Mouse (Mus musculus): ENCODE results near the gene Sec14l1.

Sec14l1 gene

DNA sequence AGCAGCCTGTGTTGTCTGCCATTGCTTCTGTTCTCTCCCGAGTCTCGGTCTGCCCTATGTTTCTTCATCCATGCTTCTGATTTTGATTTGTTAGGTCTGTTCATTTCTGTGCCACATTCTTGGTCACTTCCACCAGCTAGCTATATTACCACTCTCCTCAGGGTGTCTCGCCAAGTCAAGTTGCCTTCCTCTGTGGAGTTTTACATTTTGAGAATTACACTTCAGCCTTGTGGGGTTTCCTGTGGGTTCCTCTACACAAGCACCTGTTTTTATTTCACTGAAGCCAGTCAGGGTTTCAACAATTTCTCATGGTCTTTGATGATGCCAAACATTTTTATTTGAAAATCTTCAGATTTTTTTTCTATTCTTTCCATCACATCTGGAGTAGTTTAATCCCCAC, 67.8 kb downstream of the Sec14l1 start:
- DNase-seq (ENCODE audit: low spot score in 2 of 2): no peak

DNA sequence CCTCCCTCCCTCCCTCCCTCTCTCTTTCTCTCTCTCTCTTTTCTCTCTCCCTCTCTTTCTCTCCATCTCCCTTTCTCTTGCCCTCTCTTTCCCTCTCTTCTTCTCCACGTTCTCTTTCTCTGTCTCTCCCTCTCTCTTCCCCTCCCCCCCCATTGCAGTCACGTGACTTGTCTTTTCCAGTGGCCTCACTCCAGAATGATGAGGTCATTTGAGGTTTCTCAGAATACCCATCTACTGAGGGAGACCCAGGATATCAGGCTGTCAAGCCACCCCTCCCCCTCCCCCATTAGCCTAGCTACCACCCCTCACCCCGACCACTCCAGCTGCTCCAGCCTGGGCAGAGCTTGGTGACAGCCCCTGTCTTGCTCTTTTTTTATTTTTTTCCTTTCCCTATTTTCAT, 68.3 kb downstream of the Sec14l1 start:
- DNase-seq (ENCODE audit: low spot score in 2 of 2): no peak

DNA sequence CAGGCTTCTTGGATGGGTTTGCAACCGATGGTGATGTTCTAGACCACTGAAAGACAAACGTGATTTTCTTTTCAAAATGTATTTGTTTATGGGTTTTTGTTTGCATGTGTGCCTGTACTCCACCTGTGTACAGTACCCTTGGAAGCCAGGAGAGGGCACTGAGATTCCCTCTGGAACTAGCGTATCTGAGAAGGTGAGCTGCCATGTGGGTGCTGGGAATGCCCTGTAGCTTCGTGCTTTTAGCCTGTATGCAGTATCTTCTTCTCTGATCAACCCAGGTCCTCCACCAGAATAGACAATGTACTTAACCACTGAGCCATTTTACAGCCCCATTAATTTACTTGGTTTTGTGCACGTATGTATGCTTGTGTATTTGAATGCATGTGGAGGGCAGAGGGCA, 68.9 kb downstream of the Sec14l1 start:
- DNase-seq (ENCODE audit: low spot score in 2 of 2): no peak

DNA sequence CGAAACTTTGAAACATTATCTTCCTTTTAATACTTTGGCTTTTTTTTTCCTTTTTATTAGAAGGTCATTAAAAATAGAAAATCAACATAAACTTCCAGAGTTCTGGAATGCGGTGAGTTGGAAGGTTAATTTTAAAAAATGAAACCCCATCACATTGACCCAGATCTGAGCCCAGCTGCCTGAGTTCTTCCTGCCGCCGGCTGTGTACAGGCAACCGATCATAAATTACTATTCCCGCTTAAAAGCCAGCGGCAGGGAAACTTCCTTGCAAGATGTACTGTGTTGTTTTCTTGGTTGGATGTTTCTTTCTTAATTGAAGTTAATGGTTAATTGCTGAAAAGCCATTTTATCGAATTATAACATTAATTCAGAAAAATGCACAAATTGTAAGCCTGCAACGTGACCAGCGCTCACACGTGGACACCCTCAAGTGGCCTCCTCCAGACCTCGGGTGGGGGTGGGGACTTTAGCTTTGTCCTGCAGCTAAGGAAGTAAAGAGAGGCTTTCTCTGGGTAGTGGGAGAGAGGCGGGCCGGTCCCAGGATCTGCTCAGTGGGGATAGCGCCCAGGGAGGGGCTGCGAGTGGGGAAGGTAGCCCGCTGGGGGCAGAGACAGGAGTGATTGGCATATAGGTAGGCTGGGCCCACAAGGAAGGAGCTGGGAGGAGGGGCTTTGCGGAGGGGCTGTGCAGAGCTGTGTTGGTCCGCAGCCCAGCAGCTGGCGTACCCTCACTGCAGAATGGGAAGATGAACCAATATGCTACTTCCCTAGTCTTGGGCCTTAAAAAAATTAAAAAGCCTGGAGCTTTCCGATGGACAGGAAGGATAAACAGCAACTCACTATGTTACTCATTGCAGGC, 70.3 kb downstream of the Sec14l1 start:
- DNase-seq (ENCODE audit: low spot score in 2 of 2): no peak

DNA sequence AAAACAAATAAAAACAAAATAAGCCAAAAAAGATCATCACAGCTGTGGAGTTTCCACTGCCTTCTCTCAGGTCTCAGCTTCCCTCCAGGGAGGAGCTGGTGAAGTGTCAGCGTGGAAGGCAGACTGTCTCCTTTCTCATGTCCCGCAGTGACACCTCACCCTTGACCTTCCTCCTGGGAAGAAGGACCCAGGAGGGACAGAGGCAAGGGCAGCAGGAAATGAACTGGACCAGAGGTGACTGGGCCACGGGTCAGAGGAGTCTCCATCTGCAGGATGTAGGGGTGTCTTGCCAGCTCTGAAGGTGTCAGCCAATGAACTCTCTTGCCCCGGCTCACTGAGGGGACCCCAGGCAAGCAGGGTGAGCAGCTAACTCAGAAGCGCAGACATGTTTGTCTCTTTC, 76.6 kb downstream of the Sec14l1 start:
- no peak for DNase-seq (ENCODE audit: low spot score in 2 of 2)

DNA sequence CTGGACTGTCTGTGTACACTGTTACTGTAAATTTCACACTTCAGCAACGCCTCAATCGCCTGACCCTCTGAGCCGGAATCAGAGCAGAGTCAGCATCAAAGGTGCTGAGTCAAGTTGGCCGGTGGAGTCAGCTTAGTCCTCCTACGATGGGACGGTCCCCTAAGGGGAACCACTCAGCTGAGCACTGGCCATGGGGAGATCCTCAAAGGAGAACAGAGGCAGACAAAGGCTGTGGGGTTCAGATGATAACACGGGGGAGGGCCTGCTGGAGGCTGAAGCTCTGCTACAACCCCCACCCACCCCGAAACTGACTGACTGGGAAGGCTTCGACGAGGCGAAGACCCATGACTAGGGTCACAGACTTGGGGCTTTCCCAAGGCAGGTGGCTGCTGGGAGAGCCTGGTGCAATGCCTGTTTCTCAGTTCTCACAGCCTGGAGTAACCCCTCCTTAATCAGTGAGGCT, 79.5 kb downstream of the Sec14l1 start:
- no peak for DNase-seq (ENCODE audit: low spot score in 2 of 2)

DNA sequence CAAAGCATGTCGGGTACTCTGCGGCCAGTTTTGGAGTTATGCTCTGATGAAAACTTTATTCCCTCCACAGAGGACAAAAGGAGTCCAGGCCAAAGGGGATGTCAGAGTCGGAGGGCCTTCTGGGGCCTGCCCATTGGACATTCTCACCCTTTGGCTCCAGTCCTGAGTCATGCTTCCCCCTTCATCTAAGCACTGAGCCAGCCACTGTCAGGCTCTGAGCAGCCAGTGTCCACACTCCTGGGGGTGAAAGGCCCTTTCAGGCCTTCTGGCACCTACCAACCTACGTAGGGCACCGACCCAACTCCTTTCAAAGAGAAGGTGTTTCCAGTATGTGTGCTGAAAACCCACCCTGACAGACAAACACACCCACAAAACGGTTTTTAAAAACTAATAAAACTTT, 80.6 kb downstream of the Sec14l1 start:
- DNase-seq (ENCODE audit: low spot score in 2 of 2): no peak

DNA sequence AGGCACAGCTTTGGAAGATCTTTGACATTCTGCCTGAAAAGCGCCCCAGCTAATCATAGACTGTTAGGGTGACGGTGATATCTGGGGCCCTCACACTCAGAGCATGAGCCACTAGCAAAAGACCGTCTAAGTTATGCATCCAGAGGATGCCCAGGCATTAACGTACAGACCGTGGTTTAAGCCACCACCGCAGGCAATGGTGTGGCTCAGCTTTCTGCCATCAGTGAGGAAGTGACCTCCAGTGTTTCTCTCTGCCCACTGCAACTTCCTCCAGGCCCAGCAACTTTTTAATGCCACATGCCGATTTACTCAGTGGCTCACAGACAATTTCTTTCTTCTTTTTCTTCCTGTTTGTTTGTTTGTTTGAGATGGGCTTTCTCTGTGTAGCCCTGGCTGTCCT, 81.7 kb downstream of the Sec14l1 start:
- no peak for DNase-seq (ENCODE audit: low spot score in 2 of 2)

DNA sequence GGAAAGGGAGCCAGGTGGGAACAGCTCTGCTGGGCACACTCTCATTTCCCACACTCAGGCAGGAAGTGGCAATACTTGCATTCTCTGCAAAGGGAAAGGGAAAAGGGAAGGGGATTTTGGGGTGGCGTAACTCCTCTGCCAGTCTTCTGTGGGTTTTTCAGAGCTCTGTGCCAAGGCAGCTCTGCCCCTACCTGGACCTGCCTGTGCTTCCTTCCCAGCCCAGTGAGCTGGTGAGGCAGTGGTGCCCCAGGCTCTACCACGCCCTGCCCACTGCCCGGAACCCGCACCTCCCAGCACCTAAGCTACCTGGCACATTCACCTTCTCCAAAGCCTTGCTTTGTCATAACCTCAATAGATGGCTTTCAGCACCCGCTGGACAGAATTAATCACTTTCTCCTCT, 83.2 kb downstream of the Sec14l1 start:
- no peak for DNase-seq (ENCODE audit: low spot score in 2 of 2)

DNA sequence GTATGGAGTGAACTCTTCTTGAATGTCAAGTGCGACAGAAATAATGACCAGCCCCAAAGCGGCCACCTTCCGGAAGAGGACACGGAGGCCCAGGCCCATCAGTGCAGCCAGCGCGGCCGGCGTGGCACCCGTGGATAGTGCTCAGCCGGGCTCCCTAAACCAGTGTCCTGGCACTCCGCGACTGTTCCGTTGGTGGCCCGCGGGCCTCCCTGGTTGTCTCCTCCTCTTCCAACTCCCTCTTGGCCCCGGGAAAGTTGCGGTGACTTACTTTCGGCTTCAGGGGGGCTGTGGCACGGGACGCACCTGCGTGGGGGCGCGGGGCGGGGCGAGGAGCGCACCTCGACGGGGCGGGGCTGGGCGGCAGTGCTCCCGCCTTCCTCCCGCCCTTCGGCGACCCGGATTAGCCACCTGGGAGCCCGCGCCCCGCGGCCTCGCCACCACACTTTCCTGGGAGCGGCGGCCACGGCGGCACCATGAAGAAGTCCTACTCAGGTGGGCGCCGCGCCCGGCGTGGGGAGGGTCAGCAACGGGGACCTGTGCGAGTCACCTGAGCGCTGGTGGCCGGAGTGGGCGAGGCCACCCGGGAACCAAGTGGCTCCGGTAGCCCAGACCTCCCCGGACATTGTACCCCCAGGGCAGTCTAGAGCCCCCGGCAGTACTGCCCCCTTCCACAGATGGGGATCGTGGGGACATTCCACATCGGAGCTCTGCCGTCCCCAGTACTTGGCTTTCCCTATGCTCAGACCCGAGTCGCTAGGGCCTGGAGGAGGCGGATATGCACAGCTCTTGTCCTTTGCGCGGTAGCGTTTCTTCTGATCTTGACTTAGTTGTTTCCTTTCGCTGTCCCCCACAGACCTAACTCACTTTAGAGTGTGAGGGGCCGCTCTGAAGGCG, 84.6 kb downstream of the Sec14l1 start, which contains the start of gene Sept9:
Gene Sept9, plus strand, starts transcription at position 380 of the 894 bp plus-strand sequence.
- no peak for DNase-seq (ENCODE audit: low spot score in 2 of 2)

DNA sequence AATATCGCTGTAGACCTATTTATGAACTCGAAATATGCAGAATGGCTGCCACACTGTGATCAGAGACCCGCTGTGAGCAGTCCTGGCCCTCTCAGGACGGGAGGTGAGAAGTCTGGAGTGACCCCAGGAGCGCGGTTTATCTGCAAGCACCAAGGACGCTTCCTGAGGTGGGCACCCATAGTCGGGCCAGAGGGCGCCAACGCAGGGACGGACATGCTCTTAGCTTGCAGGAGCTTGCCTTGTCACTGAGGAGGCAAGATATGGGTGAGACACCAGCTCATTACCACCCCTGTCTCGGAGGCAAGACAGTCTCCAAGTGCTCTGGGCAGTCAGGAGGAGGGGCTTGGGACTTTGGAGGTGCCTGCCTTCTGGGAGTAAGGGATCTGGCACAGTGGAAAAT, 86.9 kb downstream of the Sec14l1 start:
- no peak for DNase-seq (ENCODE audit: low spot score in 2 of 2)

DNA sequence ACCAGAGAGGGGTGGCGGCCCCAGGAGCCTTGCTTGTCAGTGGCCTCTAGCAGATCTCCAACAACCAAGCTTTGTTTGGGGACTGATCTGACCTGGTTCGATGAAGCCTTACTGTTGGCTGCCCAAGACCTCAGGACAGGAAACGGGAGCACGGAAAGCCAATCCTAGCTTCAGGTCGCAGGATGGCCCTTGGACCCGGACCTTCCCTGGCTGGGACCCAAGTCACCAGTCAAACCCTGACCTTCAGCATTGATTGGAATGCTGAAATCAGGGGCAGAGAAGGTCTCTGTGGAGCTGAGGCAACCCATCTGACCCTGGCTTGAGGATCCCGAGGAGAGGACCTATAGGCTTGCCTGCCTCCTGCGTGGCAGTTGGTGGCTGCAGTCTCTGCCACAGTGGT, 89.6 kb downstream of the Sec14l1 start:
- no peak for DNase-seq (ENCODE audit: low spot score in 2 of 2)

DNA sequence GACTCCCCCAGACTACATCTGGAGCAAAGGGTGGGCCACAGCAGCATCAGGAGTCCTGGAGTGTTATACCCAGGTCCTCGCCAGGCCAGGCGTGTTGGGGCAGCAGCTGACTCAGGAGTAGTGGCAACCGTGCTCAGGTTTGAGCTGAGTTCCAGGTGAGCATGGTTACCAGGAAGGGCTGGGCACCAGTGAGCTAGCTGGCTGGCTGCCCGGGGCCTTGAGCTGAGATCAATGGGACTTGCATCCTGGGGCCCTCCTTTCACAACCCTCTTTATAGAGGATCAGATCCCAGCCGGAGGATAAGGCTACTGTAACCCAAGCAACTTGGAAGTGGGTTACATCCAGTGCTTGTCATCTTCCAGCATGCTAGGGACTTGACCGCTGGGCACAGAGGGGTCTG, 90.1 kb downstream of the Sec14l1 start:
- DNase-seq (ENCODE audit: low spot score in 2 of 2): no peak

DNA sequence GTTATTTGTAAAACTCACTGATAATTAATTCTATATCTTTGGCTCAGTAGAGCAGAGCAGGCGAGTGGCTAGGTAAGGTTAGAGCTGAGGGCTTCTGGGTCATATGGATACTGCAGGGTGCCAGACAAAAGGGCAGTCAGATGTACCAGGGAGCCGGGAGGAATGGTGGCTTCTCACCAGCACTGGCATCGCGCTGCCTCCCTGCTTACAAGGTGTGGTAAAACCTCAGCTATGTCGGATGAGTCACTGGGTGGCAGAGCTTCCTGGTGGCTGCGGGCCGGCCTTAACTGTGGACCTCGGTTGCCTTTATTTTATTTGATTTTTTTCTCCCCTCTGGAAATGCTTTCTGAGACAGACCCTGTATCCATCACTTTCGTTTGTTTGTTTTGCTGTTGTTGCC, 90.5 kb downstream of the Sec14l1 start:
- DNase-seq (ENCODE audit: low spot score in 2 of 2): no peak

DNA sequence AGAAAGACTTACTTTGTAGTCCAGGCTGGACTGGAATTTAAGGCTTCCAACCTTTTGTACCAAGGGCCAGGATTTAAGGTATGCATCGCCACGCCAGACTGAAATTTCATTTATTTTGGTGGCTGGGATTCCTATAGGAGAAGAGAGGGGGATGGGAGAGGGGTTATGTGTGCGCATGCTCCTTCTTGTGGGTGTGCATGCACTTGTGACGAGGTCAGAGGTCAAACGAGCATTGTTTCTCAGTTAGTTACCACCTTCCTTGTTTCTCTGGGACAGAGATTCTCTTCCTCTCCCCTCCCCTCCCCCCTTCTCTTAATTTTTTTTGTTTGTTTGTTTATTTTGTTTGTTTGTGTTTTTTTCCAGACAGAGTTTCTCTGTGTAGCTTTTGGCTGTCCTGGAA, 92.5 kb downstream of the Sec14l1 start:
- DNase-seq (ENCODE audit: low spot score in 2 of 2): no peak

DNA sequence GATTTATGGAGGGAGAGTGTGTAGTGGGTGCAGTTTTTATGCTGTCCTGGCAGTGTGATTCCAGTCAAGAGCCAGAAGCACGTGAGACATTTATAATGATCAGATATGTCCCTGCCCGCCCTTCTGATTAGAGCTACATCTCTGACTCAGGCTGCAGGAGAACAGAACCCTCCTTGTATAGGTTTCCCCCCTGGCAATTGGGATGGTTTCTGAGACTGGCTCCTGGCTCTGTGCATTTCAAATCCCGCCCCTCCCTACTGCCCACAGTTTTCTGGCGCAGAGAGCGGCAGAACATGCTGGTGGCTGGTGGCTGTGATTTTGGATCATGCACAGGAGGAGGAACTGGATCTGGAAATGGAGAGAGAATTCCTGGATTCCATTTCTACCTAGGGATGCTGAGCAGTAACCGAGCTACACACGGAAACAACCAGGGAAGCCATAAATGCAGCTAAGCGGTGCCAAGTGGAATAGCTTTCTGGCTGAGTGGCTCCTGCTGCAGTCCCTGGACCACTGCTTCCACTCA, 93.2 kb downstream of the Sec14l1 start:
- no peak for DNase-seq (ENCODE audit: low spot score in 2 of 2)

All from spleen, postnatal 4 days (tissue).